Mouse (Mus musculus): ENCODE results near the gene Abr.
A peak's percentile ranks its signal among the peaks of the same experiment; 100 is the strongest.

Abr gene

GRCm38 (mm10) chr11:76406702-76407583 is 215.2 kb downstream of the Abr start, which contains the start of gene Timm22:
Gene Timm22, plus strand, starts transcription at chr11:76406952.
- DNase-seq (ENCODE audit: low spot score) = peak; percentile 92

GRCm38 (mm10) chr11:76405626-76406264 is 216.4 kb downstream of the Abr start:
- no peak for DNase-seq (ENCODE audit: low spot score)

DNA sequence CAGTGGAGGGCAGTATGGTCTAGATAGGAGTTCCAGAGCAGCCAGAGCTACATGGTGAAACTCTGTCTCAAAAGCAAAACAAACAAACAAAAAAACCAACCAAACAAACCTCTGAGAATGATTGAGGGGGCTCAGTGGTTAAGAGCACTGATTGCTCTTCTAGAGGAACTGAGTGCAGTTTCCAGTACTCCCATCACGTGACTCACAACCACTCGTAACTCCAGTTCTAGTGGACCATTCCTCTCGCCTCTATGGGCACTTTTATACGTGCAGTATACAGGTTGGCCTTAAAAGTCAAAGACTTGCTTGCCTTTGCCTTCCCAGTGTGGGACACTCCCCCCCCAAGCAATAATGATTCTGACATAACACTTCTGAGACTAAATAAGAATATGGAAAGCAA is 217.0 kb downstream of the Abr start:
- DNase-seq (ENCODE audit: low spot score) = no peak

- DNase-seq (ENCODE audit: low spot score) = no peak
Observed at GRCm38 (mm10) chr11:76401398-76401797, 220.7 kb downstream of the Abr start.

DNA sequence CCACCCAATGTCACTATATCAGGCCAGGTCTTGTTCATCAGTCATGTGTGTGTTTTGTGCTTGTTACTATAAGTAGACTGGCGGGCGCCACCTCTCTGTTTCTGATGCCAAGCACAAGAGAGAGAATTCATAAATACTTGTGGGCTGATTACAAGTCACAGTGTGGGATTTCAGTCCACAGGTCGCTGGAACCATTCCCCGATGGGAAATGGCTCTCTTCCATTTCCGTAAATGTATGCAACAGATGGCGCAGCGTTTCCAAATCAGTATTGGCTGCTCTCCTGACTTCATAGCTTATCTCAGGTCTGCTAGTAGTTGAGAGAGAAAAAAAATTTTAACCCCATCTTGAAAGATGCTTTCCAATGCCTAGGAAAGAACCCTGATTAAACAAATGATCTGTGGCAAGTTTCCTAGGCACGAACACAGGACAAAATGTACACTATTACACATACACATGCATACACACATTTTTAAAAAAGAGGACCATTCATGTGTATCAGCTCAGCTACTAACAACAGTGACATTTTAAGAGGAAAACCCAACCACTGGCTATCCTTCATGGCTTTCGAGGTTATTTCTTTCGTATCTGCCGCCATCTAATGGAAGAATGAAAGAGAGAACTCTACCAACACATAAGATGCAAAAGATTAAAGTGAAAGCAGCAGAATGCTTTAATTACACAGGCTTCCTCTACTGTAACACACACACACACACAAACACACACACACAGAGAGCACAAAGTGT is 222.4 kb downstream of the Abr start:
- peak; percentile 24 for DNase-seq (ENCODE audit: low spot score)

DNA sequence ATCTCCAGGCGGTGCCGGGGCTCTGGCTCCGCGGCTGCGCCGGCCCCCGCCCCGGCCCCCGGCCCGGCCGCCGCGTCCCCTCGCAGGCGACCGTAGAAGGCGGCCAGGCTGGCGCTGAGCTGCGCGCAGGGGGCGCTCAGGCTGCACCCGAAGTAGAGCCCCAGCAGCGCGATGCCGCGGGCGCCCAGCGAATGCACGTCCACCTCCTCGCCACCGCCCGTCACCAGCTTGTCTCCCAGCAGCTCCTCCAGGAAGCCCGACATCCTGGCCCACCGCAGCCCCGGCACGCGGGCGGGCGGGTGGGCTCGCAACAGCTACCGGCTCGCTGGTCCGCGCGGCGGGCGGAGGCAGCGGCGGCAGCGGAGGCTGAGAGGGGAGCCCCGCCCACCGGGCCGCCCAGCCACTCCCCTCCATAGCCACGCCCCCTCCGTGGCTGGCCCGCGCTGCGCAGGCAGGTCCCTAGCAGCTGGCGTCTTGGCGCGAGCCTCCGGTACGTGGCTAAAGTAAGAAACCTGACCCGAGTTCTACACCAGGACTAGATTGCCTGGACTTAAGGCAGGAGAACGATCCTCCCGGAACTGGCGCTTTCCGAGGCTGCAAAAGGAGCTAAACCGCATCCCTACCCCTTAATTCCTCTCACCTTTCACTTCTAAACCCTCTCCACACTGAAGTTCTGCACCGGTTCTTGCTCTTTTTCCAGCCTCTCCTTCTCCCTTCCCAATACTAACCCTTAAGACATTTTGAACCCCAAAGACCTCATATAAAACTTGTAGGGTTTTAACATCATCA is 223.1 kb downstream of the Abr start, which contains the start of gene Nxn:
Gene Nxn, minus strand, starts transcription at position 343 of the 789 bp plus-strand sequence.
- DNase-seq (ENCODE audit: low spot score) = peak; percentile 97

GRCm38 (mm10) chr11:76398312-76398797 is 223.8 kb downstream of the Abr start:
- peak; percentile 45 for DNase-seq (ENCODE audit: low spot score)

GRCm38 (mm10) chr11:76397650-76398311 is 224.3 kb downstream of the Abr start:
- peak; percentile 43 for DNase-seq (ENCODE audit: low spot score)

DNA sequence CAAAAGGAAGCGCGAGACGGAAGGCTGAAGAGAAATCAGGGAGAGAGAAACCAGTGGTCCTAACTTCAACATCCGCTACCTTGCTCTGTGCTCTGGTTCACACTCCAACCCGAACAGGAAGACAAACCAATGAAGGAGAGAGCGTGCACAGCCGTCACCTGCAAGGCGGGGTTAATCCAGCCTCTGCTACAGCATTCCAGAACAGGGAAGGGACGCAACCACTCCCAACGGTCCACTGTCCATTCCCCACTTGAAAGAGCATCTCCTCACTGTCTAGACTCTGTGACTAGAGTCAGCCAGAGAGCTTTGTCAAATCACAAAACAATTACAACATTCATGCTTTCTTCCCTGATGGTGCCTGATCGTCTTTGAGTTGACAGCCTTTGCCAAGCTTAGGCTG is 229.1 kb downstream of the Abr start:
- no peak for DNase-seq (ENCODE audit: low spot score)

- no peak for DNase-seq (ENCODE audit: low spot score)
Observed at GRCm38 (mm10) chr11:76392532-76392931, 229.6 kb downstream of the Abr start.

DNA sequence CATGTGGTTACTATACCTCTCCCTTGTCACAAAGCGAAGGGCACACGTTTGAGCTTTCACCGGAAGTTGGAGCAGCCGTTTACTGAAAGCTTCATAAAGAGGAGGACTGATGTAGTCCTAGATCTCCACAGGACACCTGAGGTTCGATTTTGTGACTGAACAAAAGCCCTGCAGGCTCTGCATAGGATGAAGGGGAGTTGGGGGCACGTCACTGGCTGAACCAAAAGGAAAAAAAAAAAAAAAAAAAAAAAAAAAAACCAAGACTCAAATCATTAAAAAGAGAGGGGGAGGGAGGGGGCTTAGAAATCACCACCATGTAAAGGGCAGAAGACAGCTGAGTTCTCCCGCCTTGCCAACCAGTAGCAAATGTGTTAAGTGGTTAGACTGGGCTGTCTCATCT is 233.4 kb downstream of the Abr start:
- no peak for DNase-seq (ENCODE audit: low spot score)

DNA sequence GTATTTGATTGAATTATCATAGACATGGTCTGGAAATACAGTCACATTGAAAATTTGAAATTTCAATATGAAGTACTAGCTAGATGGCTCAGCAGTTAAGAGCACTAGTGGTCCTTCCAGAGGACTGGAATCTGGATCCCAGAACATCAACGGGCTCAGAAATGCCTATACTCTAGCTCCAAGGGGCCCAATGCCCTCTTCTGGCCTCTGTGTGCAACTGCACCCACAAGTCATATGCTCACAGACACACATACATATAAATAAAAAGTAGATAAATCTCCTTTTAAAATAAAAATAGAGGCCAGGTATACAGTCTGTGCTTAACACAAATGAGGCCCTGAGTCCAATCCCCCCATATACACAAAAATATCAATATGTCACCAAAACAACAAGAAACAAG is 235.0 kb downstream of the Abr start:
- DNase-seq (ENCODE audit: low spot score) = no peak

- DNase-seq (ENCODE audit: low spot score) = no peak
Observed at GRCm38 (mm10) chr11:76385746-76386145, 236.4 kb downstream of the Abr start.

- no peak for DNase-seq (ENCODE audit: low spot score)
Observed at GRCm38 (mm10) chr11:76385017-76385416, 237.1 kb downstream of the Abr start.

GRCm38 (mm10) chr11:76384307-76384706 is 237.8 kb downstream of the Abr start:
- DNase-seq (ENCODE audit: low spot score) = no peak

DNA sequence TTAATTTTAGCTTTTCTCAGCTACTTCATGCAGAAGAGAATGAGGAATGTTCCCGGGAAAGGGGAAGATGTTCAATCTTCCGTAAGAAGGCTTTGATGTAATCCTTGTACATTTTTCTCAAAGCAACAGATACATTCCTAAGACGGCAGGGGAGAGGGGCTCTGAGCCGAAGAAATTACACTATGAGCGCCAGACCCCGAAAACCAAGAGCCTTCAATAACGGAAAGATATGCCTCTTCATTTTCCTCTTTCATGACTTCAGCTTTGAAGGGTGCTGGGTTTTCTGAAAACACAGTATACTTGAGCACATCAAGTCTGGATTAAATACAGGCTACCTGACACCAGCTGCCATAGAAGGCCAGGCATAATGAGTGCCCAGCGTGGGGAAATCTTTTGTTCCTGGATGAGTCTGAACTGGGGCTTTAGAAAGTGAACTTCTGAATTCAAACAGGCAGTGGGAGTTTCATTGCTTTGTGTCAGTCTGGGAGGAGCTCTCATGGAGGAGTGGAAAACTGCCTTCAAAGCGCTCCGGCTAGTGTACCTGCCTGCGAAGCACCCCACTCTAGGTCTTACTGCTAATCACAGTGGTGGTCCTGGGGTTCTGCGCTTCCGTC is 239.3 kb downstream of the Abr start:
- DNase-seq (ENCODE audit: low spot score) = no peak

- no peak for DNase-seq (ENCODE audit: low spot score)
Observed at GRCm38 (mm10) chr11:76381201-76381885, 240.8 kb downstream of the Abr start.

DNA sequence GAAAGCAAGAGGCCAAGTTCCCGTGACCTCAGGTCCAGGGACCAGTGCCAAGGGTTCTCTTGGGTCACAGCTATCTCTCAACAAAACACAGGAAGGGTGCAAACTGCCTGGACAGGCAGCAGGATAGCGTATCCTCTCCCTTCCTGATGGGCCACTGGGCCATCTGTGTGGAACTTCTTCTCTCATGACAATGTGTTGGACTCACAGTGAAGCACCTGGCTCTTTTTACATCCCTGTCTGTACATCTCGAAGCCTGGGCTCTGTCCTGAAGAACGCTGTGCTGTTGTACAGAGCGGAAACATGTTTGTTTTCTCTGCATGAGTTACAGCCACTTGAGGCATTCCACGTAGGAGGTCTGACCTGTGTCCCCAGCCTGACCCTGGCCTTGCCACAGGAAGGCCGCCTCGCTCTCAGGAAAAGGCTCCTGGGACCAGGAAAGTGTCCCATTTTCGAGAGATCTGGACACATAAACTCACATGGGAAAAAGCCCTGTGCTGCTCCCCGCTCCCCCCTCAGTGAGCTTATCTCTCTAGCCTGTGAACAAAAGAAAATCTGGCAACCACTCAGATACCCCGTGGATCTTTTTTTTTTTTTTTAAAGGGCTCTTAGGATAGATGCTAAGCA is 242.1 kb downstream of the Abr start:
- no peak for DNase-seq (ENCODE audit: low spot score)

DNA sequence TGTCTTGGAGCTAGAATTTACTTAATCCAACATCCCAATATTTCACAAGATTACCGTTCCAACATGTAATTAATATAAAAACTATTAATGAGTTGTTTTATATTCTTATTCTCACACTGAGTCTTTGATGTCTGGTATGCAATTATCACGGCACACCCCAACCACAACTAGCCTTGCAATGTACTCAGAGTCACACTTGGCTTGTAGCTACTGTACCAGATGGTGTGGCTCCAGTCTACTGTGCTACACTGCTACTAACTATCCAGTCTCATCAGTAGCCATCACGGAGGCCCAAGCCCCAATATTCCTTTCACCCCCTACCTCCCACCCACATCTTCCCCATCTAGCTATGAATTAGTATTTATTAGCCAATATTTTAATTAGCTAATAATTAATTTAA is 245.7 kb downstream of the Abr start:
- no peak for DNase-seq (ENCODE audit: low spot score)

Data from urinary bladder, postnatal 25 days (tissue).